In the genomic region with DNA sequence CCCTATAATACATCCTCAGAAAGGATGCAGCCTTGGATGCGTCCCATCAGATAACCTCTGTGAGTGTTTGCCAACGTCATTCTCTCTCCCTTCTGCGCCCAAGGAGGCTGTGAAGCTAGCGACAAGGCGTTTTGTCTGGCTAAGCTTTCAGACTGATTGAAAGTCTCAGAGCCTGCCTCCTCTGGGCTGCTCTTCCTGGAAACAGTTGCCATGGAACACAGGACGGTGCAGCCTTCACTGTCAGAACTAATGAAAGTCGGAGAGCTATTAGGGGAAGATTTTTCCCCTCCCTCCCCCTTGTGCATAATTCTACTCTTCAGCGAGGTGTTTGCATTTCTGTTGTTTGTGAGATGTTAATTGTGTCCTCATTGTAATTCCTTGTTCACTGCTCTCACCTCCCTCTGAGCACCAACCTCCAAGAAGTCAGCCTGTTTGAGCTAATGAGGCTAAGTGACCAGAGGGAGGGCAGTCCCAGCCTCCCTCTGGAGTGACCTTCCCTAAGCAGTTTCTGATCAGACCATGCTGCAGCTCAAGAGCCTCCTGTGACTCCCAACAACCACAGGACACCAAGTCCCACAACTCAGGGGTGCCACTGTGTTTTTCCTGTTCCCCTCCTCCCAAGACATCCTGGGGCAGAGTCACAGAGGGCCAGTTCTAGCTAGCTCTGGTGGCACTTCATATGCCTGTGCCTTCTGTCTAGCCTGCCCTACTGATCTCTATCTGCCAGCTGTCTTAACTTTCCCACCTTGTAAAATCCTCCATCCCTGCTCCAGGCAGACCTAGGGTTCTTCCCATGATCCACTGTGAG, we compare ENCODE assay signal across 11 mouse cellular contexts. TPM values are rescaled to one million over a fixed set of nuclear protein-coding genes. Genes with fewer than 3 reads are reported as not detected.
DNase-seq lines count a peak whose midpoint lies in the region; ATAC-seq and TF ChIP-seq lines count a peak whose summit lies in the region.
"Had no signal": no experiment of that assay in that cellular context is flagged by ENCODE, and none has a peak within 500 bp of the region (broad histone marks: within the 10 kb centered on the region; RNA-seq: fewer than 3 reads in every experiment).

No protein-coding gene starts in this region.

- ATAC-seq in frontal cortex, adult (ENCODE audit: low TSS enrichment) = peak; percentile 85
- no peak for ATAC-seq in intestine, postnatal 0 days

- TF ChIP-seq CTCF in left cerebral cortex, adult 2 months (IDR thresholded peaks at IDR 0.05) = no peak
- no peak for TF ChIP-seq CTCF in intestine, postnatal 0 days (IDR thresholded peaks at IDR 0.05; ENCODE audit: low read depth)

- no peak overlapping the region for H3K9ac ChIP-seq in intestine, postnatal 0 days (ENCODE audit: low read depth, low read length)
- H3K9ac ChIP-seq: neural tube, embryonic 12.5 days had no signal

- no peaks in the 10 kb centered on the region for H3K27me3 ChIP-seq in intestine, postnatal 0 days (replicated peaks; ENCODE audit: control insufficient read depth, insufficient read depth, low read length)
- H3K27me3 ChIP-seq: neural tube, embryonic 12.5 days had no signal

- no peak overlapping the region for H3K27ac ChIP-seq in left cerebral cortex, adult 2 months
- H3K27ac ChIP-seq in intestine, postnatal 0 days (ENCODE audit: low read depth, low read length) = no peak overlapping the region
- H3K27ac ChIP-seq: neural tube, embryonic 12.5 days had no signal

- H3K36me3 ChIP-seq in intestine, postnatal 0 days (ENCODE audit: control insufficient read depth, insufficient read depth) = no peaks in the 10 kb centered on the region
- H3K36me3 ChIP-seq: neural tube, embryonic 12.5 days had no signal

- no peaks in the 10 kb centered on the region for H3K4me1 ChIP-seq in intestine, postnatal 0 days (replicated peaks; ENCODE audit: control insufficient read depth, insufficient read depth, low read length)

- H3K4me2 ChIP-seq in intestine, postnatal 0 days (replicated peaks; ENCODE audit: low read depth) = no peak overlapping the region
- H3K4me2 ChIP-seq: neural tube, embryonic 12.5 days had no signal

- intact Hi-C loops in left cerebral cortex, adult 2 months (cut with DNase I) = no loop called here

- no peak overlapping the region for H3K4me3 ChIP-seq in left cerebral cortex, adult 2 months
- no peak overlapping the region for H3K4me3 ChIP-seq in intestine, postnatal 0 days (ENCODE audit: low read depth, low read length)
- H3K4me3 ChIP-seq: neural tube, embryonic 12.5 days had no signal

- 8% methylated on average over 8 of the region's 8 CpGs for WGBS in intestine, postnatal 0 days

- no peaks in the 10 kb centered on the region for H3K9me3 ChIP-seq in intestine, postnatal 0 days (ENCODE audit: control insufficient read depth)
- H3K9me3 ChIP-seq: neural tube, embryonic 12.5 days had no signal

- peak; percentile 1 for DNase-seq in cerebellum, adult 9-10 months
- DNase-seq in cerebellum, postnatal 14 days = no peak
- DNase-seq in left cerebral cortex, adult 2 months (ENCODE audit: extremely low spot score in 1 of 2, low spot score in 2 of 2) = peak; percentile 24 to 52
- DNase-seq in right cerebral cortex, postnatal 10 days (ENCODE audit: low spot score in 2 of 2) = peak; percentile 74 to 82
- DNase-seq in lung, adult 18-20 months = no peak
- no peak for DNase-seq in testis, postnatal 10 days (ENCODE audit: low spot score)
- DNase-seq: gastrocnemius, postnatal 25 days had no signal

RNA-seq across cellular contexts. Expression of a gene that starts 37.3 kb away (rescaled TPM):
- total RNA-seq in left cerebral cortex, adult 2 months (2021) = under 1 TPM in 1 of 2 experiments, not detected in 1; 0.12 TPM
- polyA plus RNA-seq in intestine, postnatal 0 days (2015; fragmentation: Nextera tagmentation; extraction: Ambion mirVana) = 0.04 and 0.05 TPM in 2 replicates
- polyA plus RNA-seq: limb, embryonic 11.5 days had no signal

Comparison
In these comparisons a context has a peak if more than half of its experiments do, and no peak if none do; other contexts are left out.
1. DNase-seq: peak in cerebellum, adult 9-10 months (single experiment), left cerebral cortex, adult 2 months (2 of 2) and right cerebral cortex, postnatal 10 days (2 of 2); none in cerebellum, postnatal 14 days (0 of 2), lung, adult 18-20 months (0 of 2) and testis, postnatal 10 days (single experiment).